Mouse (Mus musculus): ENCODE measurements at regions not wholly inside any gene's neighbourhood (a gene's known extent, or its start where the extent isn't known, plus 50 kb on each side); places are given as distances from the start of the nearest gene placed in this dataset.
A peak's percentile ranks its signal among the peaks of the same experiment; 100 is the strongest.

DNA sequence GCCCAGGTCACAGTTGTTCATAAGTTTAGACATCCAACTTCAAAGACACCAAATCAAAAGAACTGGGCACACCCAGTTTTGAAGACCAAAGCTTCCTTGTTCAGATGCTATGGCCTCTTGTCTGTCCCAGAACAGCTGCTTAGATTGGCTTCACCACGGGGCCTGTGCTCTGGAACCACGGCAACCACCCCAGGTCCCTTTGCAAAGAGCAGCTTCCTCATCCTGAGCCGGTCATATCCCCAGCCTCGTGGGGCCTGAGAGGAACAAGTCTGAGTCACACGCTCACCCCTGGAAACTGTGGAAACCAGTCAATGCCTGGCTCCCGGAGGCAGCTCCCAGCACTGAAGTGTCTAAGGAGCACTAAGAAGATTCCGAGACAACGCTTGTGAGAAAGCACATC lies 264.8 kb upstream of the Sulf2 start:
- no peaks in the 10 kb centered on the region for H3K4me1 ChIP-seq (ENCODE audit: insufficient read depth)
- no peaks in the 10 kb centered on the region for H3K36me3 ChIP-seq (ENCODE audit: insufficient read depth)
- no peaks in the 10 kb centered on the region for H3K27me3 ChIP-seq (ENCODE audit: insufficient read depth, low read length)
- no peak overlapping the region for H3K27ac ChIP-seq (ENCODE audit: low read depth)
- H3K9ac ChIP-seq: no peak overlapping the region
- no peak overlapping the region for H3K4me2 ChIP-seq
- TF ChIP-seq CTCF (IDR thresholded peaks at IDR 0.05; ENCODE audit: low read depth): no peak
- ATAC-seq (ENCODE audit: insufficient read depth): no peak
- 78% methylated on average over 8 of the region's 8 CpGs for WGBS
- H3K4me3 ChIP-seq (ENCODE audit: low read depth, low read length): no peak overlapping the region
- H3K9me3 ChIP-seq (ENCODE audit: low read depth, low read length): no peaks in the 10 kb centered on the region
- no peak for DNase-seq

GRCm38 (mm10) chr2:166419271-166419670 lies 263.8 kb upstream of the Sulf2 start:
- Histone ChIP-seq H3K36me3 (ENCODE audit: insufficient read depth) (no peaks in the 10 kb centered on the region), H3K27ac (ENCODE audit: low read depth) (no peak overlapping the region), H3K4me2 (no peak overlapping the region), H3K4me1 (ENCODE audit: insufficient read depth) (no peaks in the 10 kb centered on the region), H3K9me3 (ENCODE audit: low read depth, low read length) (no peaks in the 10 kb centered on the region), H3K27me3 (ENCODE audit: insufficient read depth, low read length) (no peaks in the 10 kb centered on the region), H3K4me3 (ENCODE audit: low read depth, low read length) (no peak overlapping the region), H3K9ac (no peak overlapping the region)
- DNase-seq (no peak), ATAC-seq (ENCODE audit: insufficient read depth) (no peak)
- no peak for TF ChIP-seq CTCF (IDR thresholded peaks at IDR 0.05; ENCODE audit: low read depth)
- WGBS: 72% methylated on average over 9 of the region's 9 CpGs

GRCm38 (mm10) chr2:166418279-166418678 lies 262.8 kb upstream of the Sulf2 start:
- WGBS: 86% methylated on average over 8 of the region's 8 CpGs
- no peak overlapping the region for H3K9ac ChIP-seq
- no peak for ATAC-seq (ENCODE audit: insufficient read depth)
- TF ChIP-seq CTCF (IDR thresholded peaks at IDR 0.05; ENCODE audit: low read depth): no peak
- H3K4me3 ChIP-seq (ENCODE audit: low read depth, low read length): no peak overlapping the region
- DNase-seq: no peak
- H3K27me3 ChIP-seq (ENCODE audit: insufficient read depth, low read length): no peaks in the 10 kb centered on the region
- H3K9me3 ChIP-seq (ENCODE audit: low read depth, low read length): no peaks in the 10 kb centered on the region
- H3K36me3 ChIP-seq (ENCODE audit: insufficient read depth): no peaks in the 10 kb centered on the region
- H3K4me1 ChIP-seq (ENCODE audit: insufficient read depth): no peaks in the 10 kb centered on the region
- no peak overlapping the region for H3K27ac ChIP-seq (ENCODE audit: low read depth)
- no peak overlapping the region for H3K4me2 ChIP-seq

- H3K9me3 ChIP-seq (ENCODE audit: low read depth, low read length): no peaks in the 10 kb centered on the region
- H3K27me3 ChIP-seq (ENCODE audit: insufficient read depth, low read length): no peaks in the 10 kb centered on the region
- whole genome bisulfite sequencing: 83% methylated on average over 10 of the region's 10 CpGs
- H3K4me1 ChIP-seq (ENCODE audit: insufficient read depth): no peaks in the 10 kb centered on the region
- H3K36me3 ChIP-seq (ENCODE audit: insufficient read depth): no peaks in the 10 kb centered on the region
- ATAC-seq (ENCODE audit: insufficient read depth) (no peak), DNase-seq (no peak)
- no peak overlapping the region for H3K4me3 ChIP-seq (ENCODE audit: low read depth, low read length)
- no peak overlapping the region for H3K27ac ChIP-seq (ENCODE audit: low read depth)
- no peak overlapping the region for H3K4me2 ChIP-seq
- TF ChIP-seq CTCF (IDR thresholded peaks at IDR 0.05; ENCODE audit: low read depth): no peak
- no peak overlapping the region for H3K9ac ChIP-seq
Measured at GRCm38 (mm10) chr2:166417628-166418027, 262.2 kb upstream of the Sulf2 start.

DNA sequence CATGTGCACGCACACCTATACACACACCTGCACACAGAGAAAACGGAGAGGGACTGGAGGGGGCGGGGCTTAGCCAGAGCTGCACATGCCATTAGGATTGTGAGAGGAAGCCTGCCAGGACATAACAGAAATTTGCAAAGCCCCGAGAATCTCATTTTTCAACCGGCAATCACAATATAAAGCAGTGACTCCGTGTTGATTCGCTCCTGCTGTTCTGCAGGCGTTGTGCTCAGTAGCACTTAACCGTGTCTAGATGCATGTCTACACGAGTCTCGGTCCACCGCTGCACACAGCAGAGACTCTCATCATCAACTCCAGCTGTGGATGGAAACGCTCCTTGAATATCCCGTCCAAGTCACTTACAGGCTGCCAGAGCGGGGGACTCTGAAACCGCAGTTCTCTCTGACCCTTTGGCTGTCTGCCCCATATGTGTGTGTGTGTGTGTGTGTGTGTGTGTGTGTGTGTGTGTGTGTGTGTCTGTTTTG lies 260.1 kb upstream of the Sulf2 start:
- Histone ChIP-seq H3K27ac (ENCODE audit: low read depth) (no peak overlapping the region; the same call in 1 of the 2 replicates), H3K9ac (no peak overlapping the region), H3K4me2 (peak overlapping the region; percentile 8; the same call in 1 of the 2 replicates), H3K4me3 (ENCODE audit: low read depth, low read length) (no peak overlapping the region), H3K9me3 (ENCODE audit: low read depth, low read length) (no peaks in the 10 kb centered on the region), H3K4me1 (ENCODE audit: insufficient read depth) (no peaks in the 10 kb centered on the region), H3K36me3 (ENCODE audit: insufficient read depth) (no peaks in the 10 kb centered on the region), H3K27me3 (ENCODE audit: insufficient read depth, low read length) (0 out of 2 replicates have a peak, but pooled peaks cover 3% of the 10 kb centered on the region)
- ATAC-seq (ENCODE audit: insufficient read depth) (peak; percentile 92), DNase-seq (peak; percentile 86)
- no peak for TF ChIP-seq CTCF (IDR thresholded peaks at IDR 0.05; ENCODE audit: low read depth)
- 30% methylated on average over 16 of the region's 16 CpGs for WGBS

GRCm38 (mm10) chr2:166414856-166415255 lies 259.4 kb upstream of the Sulf2 start:
- Histone ChIP-seq H3K4me3 (ENCODE audit: low read depth, low read length) (no peak overlapping the region), H3K4me2 (no peak overlapping the region), H3K36me3 (ENCODE audit: insufficient read depth) (no peaks in the 10 kb centered on the region), H3K9ac (no peak overlapping the region), H3K27me3 (ENCODE audit: insufficient read depth, low read length) (0 out of 2 replicates have a peak, but pooled peaks cover 3% of the 10 kb centered on the region), H3K27ac (ENCODE audit: low read depth) (no peak overlapping the region; the same call in 1 of the 2 replicates), H3K4me1 (ENCODE audit: insufficient read depth) (no peaks in the 10 kb centered on the region), H3K9me3 (ENCODE audit: low read depth, low read length) (no peaks in the 10 kb centered on the region)
- 77% methylated on average over 8 of the region's 8 CpGs for WGBS
- DNase-seq (no peak), ATAC-seq (ENCODE audit: insufficient read depth) (no peak)
- no peak for TF ChIP-seq CTCF (IDR thresholded peaks at IDR 0.05; ENCODE audit: low read depth)

DNA sequence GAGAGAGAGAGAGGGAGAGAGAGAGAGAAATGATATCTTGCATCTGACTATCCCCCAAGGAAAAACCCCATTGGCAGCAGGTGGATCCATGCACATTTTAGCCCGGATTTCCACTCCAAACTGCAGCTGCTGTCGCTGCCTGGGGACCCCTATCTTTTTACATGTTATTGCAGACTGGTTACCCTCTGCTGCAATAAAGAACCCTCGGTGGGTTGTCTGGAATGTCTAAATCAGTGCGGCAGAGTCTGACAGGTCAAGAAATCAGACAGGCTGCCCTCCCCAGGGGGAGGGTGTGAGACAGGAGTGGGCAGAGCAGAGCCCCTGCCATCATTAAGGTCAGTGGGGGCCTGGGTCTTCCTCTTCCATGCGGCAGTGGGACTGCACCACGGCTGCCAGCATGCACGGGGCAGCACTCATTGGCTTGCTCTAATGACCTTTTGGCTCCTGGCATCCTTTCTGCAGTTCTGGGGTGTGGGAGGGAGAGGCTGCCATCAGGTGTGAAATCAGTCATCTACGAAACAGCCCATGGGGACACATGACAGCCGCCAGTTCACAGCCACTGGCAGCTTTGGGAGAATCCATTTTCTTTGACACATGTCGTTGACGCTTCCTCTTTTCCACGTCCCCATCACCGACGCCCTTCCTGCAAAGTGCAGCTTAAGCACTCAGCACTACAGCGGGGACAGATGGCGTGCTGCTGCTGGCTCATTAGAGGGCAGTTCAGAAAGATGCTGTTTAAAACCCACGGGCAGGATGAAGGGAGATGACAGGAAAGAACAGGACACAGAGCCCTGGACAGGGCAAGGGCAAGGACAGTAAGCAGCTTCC lies 256.8 kb upstream of the Sulf2 start:
- TF ChIP-seq CTCF (IDR thresholded peaks at IDR 0.05; ENCODE audit: low read depth): no peak
- 10% methylated on average over 17 of the region's 17 CpGs for WGBS
- H3K9me3 ChIP-seq (ENCODE audit: low read depth, low read length): no peaks in the 10 kb centered on the region
- DNase-seq: peak; percentile 67
- H3K4me1 ChIP-seq (ENCODE audit: insufficient read depth): no peaks in the 10 kb centered on the region
- H3K4me3 ChIP-seq (ENCODE audit: low read depth, low read length): no peak overlapping the region
- no peak overlapping the region for H3K4me2 ChIP-seq
- ATAC-seq (ENCODE audit: insufficient read depth): no peak
- 0 out of 2 replicates have a peak, but pooled peaks cover 3% of the 10 kb centered on the region for H3K27me3 ChIP-seq (ENCODE audit: insufficient read depth, low read length)
- no peak overlapping the region for H3K27ac ChIP-seq (ENCODE audit: low read depth)
- H3K36me3 ChIP-seq (ENCODE audit: insufficient read depth): no peaks in the 10 kb centered on the region
- no peak overlapping the region for H3K9ac ChIP-seq
